Mouse (Mus musculus) hindlimb bud, embryonic 11.5 days (tissue): ENCODE results near the gene Rnf7.
"Not testable (repeated sequence)": the region's sequence is repeated elsewhere in the genome, so short reads cannot be mapped to it uniquely, and the experiment has no call there.

Source experiments
- DNase-seq: peaks from one replicate; pipeline ENCODE4 v3.0.0-alpha.2; 2012; ENCODE audit warnings: low read depth, low spot score; ENCODE audit errors: extremely low spot score

Rnf7 gene

DNA sequence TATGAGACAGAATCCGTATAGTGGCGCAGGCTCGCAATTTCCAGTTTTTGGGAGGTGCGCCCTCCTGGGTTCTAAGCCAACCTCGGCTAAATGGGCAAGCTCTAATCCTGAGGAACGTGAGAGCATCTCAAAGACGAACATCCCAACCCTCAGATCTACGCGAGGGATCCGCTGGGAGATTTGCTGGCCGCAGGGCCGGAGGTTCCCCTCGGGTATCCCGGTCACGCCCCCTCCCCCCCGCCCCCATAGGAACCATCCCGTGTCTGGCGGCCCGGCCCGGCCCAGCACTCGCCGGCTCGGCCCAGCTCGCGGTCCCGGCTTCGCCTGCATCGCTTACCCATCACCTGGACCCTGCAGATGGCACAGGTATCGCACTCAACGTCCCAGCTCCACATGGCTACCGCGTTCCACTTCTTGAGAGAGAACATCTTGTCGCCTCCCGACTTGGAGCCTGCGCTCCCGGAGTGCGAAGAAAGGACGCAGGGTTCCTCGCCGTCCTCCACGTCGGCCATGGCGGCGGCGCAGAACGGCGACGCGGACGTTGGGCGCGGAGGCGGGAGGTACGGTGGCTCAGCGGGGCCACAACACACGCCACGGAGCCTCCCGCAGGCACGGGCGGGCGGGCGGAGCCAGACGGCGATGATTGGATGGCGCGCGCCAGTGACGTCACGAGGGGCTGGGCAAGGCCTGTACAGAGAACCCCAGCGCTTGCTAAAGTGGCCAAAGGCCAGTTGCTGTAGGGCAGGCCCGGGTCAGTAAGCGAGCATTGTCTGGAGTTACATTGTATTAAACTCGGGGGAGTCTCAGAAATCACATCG is at the start of gene Rnf7:
Gene Rnf7, minus strand, starts transcription at position 605 of the 818 bp plus-strand sequence.
- peak; percentile 80 for DNase-seq

GRCm38 (mm10) chr9:96526011-96526410 is 47.5 kb upstream of the Rnf7 start:
- DNase-seq = no peak

- no peak for DNase-seq
Observed at GRCm38 (mm10) chr9:96524972-96525506, 46.6 kb upstream of the Rnf7 start, which contains the start of gene Gm28729. Gene Gm28729 (minus strand): TSS chr9:96525264.

- no peak for DNase-seq
Observed at GRCm38 (mm10) chr9:96523148-96523547, 44.7 kb upstream of the Rnf7 start.

GRCm38 (mm10) chr9:96521574-96521973 is 43.1 kb upstream of the Rnf7 start:
- not testable (repeated sequence) for DNase-seq

DNA sequence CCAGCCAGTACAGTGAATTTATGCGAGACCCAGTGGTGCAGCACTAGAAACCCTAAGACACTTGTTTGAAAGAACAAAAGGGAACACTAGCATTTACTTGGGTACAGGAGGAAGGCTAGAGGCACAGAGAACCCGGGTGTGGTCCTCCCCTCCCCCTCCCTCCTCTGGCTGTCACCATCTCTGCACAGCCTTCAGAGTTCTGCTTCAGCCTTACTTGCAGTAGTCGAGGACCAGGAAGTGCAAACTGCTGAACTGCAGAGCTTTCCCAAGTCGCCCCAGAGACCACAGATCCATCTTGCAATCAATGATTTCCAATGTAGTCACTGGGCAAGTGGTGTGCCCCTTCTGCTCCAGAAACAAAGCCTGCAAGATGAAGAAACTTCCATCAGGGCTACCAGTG is 39.0 kb upstream of the Rnf7 start:
- no peak for DNase-seq

DNA sequence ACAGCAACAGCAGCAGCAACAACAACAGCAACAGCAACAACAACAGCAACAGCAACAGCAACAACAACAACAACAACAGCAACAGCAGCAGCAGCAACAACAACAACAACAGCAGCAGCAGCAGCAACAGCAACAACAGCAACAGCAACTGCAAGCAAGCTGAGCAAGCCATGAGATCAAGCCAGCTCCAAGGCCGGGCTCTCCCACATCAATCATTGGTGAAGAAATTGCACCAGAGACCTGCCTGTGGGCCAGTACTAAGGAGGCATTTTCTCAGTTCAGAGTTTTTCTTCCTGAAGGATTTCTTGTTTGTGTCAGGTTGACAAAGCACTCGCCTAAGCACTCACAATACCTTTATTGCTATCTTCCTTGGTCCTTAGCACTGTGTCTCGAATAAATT is 38.3 kb upstream of the Rnf7 start:
- DNase-seq = no peak

GRCm38 (mm10) chr9:96515737-96516136 is 37.3 kb upstream of the Rnf7 start:
- DNase-seq = no peak

DNA sequence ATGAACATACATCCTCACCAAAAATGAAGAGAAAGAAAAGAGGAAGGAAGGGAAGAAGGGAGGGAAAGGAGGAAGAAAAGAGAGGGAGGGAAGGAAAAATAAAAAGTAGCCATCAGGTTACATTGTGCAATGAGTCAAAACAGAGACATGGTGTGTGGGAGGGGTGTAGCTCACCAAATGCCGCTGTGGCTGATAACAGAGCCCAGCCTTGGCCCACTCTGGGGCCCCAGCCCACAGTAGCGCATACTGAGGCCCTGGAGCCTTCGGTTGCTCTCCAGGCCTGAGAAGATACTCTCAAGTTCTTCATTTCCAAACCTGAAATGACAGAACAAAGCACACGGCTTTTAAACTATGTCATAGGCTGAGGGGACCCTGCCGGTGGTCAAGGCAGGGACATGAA is 35.8 kb upstream of the Rnf7 start:
- no peak for DNase-seq

DNA sequence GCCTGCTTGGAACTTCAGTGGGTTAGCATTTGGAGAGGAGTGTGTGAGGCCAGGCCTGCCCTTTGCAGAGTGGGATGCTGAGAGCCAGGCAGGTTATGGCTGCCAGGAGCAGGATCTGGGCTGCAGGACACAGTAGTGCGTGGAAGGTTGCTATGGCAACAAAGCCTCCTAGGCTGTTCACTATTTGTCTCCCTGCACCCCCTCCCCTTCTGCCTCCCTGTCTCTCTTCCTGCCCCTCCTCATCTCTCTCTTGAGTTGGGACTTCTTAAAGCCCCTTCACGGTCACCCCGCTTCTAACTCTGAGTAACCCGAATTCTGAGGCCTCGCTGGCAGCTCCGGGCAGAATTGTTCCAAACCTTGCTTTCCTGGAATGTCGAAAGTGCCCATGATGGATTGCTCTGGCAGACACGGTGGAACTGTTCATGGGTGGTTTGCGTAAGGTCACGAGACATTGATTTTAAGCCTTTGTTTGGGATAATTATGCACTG is 27.6 kb upstream of the Rnf7 start:
- DNase-seq = no peak

- no peak for DNase-seq
Observed at GRCm38 (mm10) chr9:96505156-96505555, 26.7 kb upstream of the Rnf7 start.

- DNase-seq = no peak
Observed at GRCm38 (mm10) chr9:96504116-96504895, 25.8 kb upstream of the Rnf7 start.

DNA sequence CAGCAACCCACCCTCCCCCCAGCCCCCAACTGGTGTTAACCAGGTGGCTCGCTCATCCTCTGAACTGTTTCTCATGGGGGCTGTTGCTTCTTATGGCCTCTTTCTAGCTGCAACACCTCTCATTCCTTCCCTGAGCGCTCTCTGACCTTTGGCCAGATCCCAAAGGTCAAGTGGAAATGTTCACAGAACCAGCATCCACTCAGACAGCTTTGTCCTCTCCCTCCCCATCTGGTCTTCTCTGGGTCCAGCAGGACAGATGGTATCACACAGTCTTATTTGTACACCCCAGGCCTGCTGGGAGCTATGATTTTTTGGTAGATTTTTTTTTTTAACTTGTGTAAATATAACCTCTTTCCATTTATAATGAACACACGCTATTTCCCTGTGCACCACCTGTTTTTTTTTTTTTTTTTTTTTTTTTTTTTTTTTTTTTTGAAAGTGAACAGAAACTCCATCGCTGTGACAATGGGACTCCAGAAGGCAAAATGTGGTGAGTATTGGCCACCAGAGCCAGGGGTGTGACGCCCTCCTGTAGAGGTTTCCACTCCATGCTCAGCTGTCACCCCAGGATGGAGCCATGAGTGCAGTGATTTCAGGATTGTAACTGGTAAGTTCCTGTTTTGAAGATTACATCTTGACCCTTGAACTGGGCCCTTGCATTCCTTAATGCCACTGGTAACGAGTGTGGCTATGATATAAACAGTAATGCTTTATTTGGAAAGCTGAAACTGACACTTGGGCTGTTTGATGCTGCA is 24.6 kb upstream of the Rnf7 start:
- no peak for DNase-seq

DNA sequence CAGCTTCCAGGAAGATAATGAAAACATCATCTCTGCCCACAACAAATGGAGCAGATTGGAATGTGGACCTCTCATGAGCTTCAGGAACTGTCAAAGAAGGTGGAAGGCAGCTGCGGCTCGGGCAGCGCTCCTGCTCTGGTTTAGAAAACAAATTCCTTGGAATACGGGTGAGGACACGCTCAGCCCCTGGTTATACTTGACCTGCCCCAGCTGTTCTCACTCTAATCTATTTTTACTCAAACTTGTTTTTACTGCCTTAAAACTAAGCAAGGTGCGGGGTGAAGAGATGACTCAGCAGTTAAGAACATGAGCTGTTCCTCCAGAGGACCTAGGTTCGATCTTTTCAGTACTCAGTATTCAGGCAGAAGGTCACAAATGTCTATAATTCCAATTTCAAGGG is 22.7 kb upstream of the Rnf7 start:
- no peak for DNase-seq

DNA sequence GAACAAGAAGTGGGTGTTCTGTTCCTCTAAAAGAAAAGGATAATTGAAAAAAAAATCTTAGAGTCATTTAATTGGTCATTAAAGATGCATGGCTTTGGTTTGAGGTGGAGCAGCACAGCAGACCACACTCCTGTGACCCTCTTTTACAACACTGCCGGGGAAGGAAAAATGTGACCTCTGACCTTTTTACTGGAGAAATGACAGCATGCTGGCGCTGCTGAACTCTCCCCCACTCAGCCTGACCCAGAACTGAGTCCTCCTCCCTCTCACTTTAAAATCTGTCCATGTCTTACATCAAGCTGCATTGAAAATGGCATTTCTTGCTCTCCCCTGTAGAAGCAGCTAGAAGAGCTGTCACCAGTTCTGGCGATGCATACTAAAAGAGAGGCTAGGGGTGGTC is 14.7 kb upstream of the Rnf7 start:
- no peak for DNase-seq

DNA sequence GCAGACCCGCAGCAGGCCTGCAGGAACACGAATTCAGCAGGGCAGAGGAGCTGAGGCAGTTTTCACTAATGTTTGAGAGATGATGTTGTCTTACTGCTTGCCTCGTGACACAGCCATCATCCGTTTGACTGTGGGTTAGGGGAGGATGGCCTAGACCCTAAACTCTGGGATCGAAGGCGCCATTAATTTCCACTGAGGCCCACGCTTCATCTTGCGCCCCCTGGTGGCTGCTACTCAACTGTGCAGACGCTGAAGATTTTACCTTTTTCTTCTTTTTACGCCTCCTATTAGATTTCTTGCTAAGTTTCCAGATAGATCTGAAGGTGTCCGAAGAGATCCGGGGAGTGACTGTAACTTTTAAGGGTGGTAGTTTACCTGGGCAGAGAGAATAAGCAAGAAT is 13.3 kb upstream of the Rnf7 start:
- DNase-seq = no peak

DNA sequence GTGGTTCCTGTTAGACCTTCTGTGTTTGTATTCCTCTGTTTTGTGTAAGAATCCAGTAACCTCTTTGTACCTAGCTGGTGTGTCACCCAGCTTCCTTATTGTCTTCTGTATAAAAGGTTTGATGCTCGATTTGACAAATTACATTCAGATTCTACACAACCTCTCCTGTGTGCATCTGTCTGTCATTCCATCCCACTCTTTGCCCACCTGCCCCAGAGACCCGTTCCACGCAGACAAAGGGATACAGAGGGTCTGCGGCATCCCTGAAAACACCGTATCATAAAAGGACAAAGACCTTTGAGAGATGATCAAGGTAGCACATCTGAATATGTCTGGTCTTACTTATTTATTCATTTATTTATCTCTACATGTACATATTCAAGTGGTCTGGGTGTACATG is 9.4 kb upstream of the Rnf7 start:
- not testable (repeated sequence) for DNase-seq

- no peak for DNase-seq
Observed at GRCm38 (mm10) chr9:96483648-96484047, 5.2 kb upstream of the Rnf7 start.

- DNase-seq = no peak
Observed at GRCm38 (mm10) chr9:96483028-96483427, 4.6 kb upstream of the Rnf7 start.

DNA sequence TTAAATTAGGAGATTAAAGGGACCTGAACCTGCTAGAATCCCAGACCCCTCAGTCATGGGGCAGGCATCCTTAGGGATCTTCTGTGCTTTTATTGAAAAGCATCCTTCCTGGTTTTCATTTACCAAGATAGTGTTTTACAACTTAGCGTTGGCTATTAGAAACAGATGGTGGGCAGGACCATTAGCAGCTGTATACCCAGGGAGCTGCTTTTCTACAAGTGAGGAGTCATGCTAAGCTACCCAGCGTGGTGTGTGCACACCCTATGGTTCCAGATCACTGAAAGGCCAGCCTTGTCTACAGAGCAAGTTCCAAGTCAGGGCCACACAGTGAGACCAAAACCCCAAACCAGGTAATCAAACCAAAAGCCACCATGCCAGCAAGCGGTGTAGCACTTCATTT is 6.1 kb downstream of the Rnf7 start:
- DNase-seq = no peak

GRCm38 (mm10) chr9:96471681-96472080 is 6.8 kb downstream of the Rnf7 start:
- not testable (repeated sequence) for DNase-seq
